Mouse (Mus musculus) heart, embryonic 13.5 days (tissue): Measurements from ENCODE around the gene Gas2. TPM values are rescaled to one million over a fixed set of nuclear protein-coding genes. Genes with fewer than 3 reads are reported as not detected.
A peak's percentile ranks its signal among the peaks of the same experiment; 100 is the strongest.

Experiments
- ATAC-seq: fragments of 200-750 bp; cut with Nextera tagmentation; 2 replicates; pipeline ENCODE4 v1.8.0; 2017; ENCODE audit warnings: moderate TSS enrichment; ENCODE audit not compliant: insufficient number of reproducible peaks, low FRiP score, low TSS enrichment; ENCODE audit errors: extremely low read depth
- H3K27ac ChIP-seq: fragments of 300-500 bp; sonication (generic); replicated peaks from 2 replicates; pipeline ENCODE4 v1.5.1; 2015; ENCODE audit warnings: moderate library complexity, mild to moderate bottlenecking, inconsistent platforms
- H3K27me3 ChIP-seq: fragments of 300-500 bp; sonication (generic); replicated peaks from 2 replicates; pipeline ENCODE4 v1.6.1; 2015; ENCODE audit warnings: mild to moderate bottlenecking, inconsistent platforms
- H3K36me3 ChIP-seq: fragments of 300-500 bp; sonication (generic); 2 replicates; pipeline ENCODE4 v1.6.1; 2015; ENCODE audit warnings: mild to moderate bottlenecking, inconsistent platforms
- H3K4me1 ChIP-seq: fragments of 300-500 bp; sonication (generic); 2 replicates; pipeline ENCODE4 v1.6.1; 2015; ENCODE audit warnings: inconsistent platforms
- H3K4me2 ChIP-seq: fragments of 300-500 bp; sonication (generic); 2 replicates; pipeline ENCODE4 v1.6.1; 2015; ENCODE audit warnings: inconsistent platforms, mild to moderate bottlenecking, moderate library complexity
- H3K4me3 ChIP-seq: fragments of 300-500 bp; sonication (generic); 2 replicates; pipeline ENCODE4 v1.5.1; 2015; ENCODE audit warnings: moderate library complexity, mild to moderate bottlenecking, inconsistent platforms
- H3K9ac ChIP-seq: fragments of 300-500 bp; sonication (generic); 2 replicates; pipeline ENCODE4 v1.6.1; 2015; ENCODE audit warnings: inconsistent platforms, mild to moderate bottlenecking, moderate library complexity
- H3K9me3 ChIP-seq: fragments of 300-500 bp; sonication (generic); 2 replicates; pipeline ENCODE4 v1.6.1; 2016; ENCODE audit warnings: inconsistent platforms
- WGBS: fragments of 180-500 bp; shearing (Covaris S2); methylation state at CpG from one replicate; pipeline ENCODE4 v1.1.7; 2015; ENCODE audit warnings: mixed read lengths; 5-methylcytosine and 5-hydroxymethylcytosine counted together
- polyA plus RNA-seq: library from polyadenylated mRNA; unstranded; fragments of >200 nt; fragmentation: Nextera tagmentation; extraction: Ambion mirVana; gene quantifications from 2 replicates; pipeline ENCODE4 v1.2.1, GENCODE M21; 2015

The Gas2 gene
- polyA plus RNA-seq, 1 experiment from 2014 or later, result 8.7 TPM

DNA sequence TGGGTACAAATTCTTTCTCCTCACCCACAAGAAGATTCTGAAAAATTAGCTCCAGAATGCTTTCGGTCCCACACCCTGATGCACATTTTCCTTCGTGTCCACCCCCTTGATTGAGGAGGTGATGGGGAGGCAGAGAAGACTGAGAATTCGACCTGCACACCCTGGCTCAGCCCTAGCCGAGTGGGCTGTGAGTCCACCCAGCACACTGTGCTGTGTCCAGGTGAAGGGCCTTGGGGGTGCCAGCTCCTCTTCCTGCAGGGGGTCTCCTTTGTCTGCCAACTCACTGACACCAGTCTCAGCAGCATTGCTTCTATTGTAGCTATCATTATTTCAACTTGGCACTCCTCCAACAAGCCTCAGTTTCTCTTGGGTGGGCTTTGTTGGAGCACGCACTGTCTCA lies 111.3 kb downstream of the Gas2 start:
- 71% methylated on average over 5 of the region's 5 CpGs for WGBS
- no peak overlapping the region for H3K4me2 ChIP-seq
- no peak overlapping the region for H3K9ac ChIP-seq
- no peaks in the 10 kb centered on the region for H3K36me3 ChIP-seq
- no peak overlapping the region for H3K4me3 ChIP-seq
- no peak overlapping the region for H3K27ac ChIP-seq
- H3K27me3 ChIP-seq, result peaks cover 8% of the 10 kb centered on the region; the same call in 1 of the 2 replicates
- H3K4me1 ChIP-seq, result no peaks in the 10 kb centered on the region
- ATAC-seq, result no peak
- no peaks in the 10 kb centered on the region for H3K9me3 ChIP-seq

DNA sequence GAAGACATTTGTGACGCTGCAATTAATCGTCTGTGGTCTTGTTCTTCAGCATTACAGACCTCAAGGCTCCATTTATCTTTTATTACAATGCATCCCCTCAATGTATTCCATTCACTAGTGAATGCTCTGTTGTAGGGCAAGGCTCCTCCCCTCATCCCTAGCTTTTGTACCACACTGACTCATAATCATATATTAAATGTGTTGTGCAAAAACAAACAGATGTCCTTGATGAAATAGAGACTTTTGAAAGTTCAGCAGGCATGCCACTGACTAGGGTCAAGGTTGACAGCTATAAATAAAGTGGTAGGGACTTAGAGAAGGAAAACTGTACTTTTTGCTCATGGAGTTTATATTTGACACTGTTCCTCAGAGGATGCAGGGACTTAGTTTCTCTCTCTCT lies 111.7 kb downstream of the Gas2 start:
- 78% methylated on average over 2 of the region's 2 CpGs for WGBS
- H3K4me1 ChIP-seq, result no peaks in the 10 kb centered on the region
- no peaks in the 10 kb centered on the region for H3K36me3 ChIP-seq
- H3K9me3 ChIP-seq, result no peaks in the 10 kb centered on the region
- no peak for ATAC-seq
- no peak overlapping the region for H3K9ac ChIP-seq
- H3K27ac ChIP-seq, result no peak overlapping the region
- peaks cover 8% of the 10 kb centered on the region; the same call in 1 of the 2 replicates for H3K27me3 ChIP-seq
- H3K4me3 ChIP-seq, result no peak overlapping the region
- no peak overlapping the region for H3K4me2 ChIP-seq

DNA sequence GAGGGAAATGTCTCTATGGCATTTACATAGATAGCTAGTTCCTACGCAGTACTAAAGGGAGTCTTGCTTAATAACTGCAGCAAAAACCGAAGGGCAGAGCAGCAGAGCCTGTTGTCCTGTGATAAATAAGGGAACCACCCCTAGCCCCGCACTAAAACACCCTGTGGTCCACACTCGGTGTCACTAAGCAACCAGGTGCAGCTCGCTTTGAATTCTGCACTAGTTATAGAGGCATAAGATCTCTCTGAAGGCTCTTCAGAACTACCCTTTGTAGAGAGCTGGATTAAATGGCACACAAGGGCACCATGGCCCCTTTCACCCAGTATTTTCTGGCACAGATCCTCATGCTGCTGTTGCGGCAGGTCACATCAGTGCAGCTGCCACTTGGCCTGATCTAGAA lies 113.4 kb downstream of the Gas2 start:
- Histone ChIP-seq H3K9me3 (no peaks in the 10 kb centered on the region), H3K27ac (no peak overlapping the region), H3K9ac (no peak overlapping the region), H3K27me3 (peaks cover 14% of the 10 kb centered on the region), H3K36me3 (no peaks in the 10 kb centered on the region), H3K4me2 (no peak overlapping the region), H3K4me3 (no peak overlapping the region), H3K4me1 (no peaks in the 10 kb centered on the region)
- ATAC-seq, result no peak
- 67% methylated on average over 6 of the region's 6 CpGs for WGBS

DNA sequence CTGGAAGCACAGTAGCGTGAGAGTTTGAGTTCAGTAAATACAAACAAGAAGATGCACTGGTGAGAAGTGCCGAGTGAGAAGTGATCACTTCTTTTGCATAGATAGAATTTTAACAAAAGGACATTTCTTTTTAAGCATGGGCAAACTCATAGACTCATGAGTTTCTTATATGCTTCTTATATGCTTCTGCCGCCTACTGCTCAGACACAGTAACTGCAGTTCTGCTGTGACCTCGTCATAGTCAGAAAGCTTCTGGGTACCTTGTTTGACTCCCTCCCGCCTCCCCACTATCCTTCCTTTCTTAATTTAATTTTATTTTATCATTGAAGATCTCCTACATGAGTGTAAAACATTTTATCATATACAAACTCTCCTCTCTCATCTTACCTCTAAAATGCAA lies 117.5 kb downstream of the Gas2 start:
- H3K9me3 ChIP-seq, result no peaks in the 10 kb centered on the region
- 44% methylated on average over 5 of the region's 5 CpGs for WGBS
- no peaks in the 10 kb centered on the region for H3K36me3 ChIP-seq
- no peak overlapping the region for H3K4me2 ChIP-seq
- H3K27me3 ChIP-seq, result peaks cover 14% of the 10 kb centered on the region
- H3K9ac ChIP-seq, result no peak overlapping the region
- H3K27ac ChIP-seq, result no peak overlapping the region
- H3K4me1 ChIP-seq, result peaks cover 21% of the 10 kb centered on the region
- no peak for ATAC-seq
- no peak overlapping the region for H3K4me3 ChIP-seq

DNA sequence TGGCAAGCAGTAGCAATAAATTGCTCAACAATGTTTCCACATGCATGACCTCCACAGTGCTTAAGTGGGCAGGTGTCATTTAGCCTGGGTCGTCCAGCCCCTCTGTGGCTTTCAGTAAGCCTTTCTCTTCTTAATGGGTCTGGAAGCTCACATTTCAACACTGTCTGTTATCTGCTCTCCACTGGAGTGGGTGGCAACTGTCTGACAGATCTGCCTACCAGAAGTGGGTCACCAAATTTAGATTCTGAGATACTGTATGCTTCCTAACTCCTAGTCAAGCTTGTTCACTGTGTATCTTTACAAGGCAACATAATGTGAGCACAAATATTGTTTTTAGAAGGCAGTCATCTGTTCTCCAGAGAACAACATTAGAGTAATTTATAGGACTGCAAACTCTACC lies 120.5 kb downstream of the Gas2 start:
- 6% methylated on average over 1 of the region's 1 CpGs for WGBS
- ATAC-seq, result peak; percentile 42; the same call in 1 of the 2 replicates
- H3K4me2 ChIP-seq, result peak overlapping the region; percentile 47

DNA sequence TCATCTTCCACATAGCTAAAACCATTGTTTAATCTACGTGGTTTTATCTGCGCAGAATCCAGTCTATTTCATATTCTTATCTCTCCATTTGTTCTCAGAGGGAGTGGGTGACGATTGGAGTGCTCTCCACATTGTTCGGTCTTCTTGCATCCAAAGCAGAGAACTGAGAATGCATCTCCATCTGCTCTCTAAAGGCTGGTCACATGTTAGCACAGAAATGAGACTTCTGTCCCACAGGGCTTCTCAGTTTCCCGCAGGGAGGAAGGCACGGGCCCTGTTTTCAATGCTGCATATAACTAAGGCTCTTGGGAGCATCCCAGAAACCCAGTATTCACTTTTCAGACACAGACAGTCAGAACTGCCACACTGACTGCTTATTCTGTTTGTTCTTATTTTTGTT lies 123.9 kb downstream of the Gas2 start:
- WGBS, result 71% methylated on average over 6 of the region's 6 CpGs
- no peak for ATAC-seq
- no peaks in the 10 kb centered on the region for H3K9me3 ChIP-seq

More for the DNA sequence above, 120.5 kb downstream of the Gas2 start:
- Histone ChIP-seq H3K4me1 (peaks cover 21% of the 10 kb centered on the region), H3K36me3 (no peaks in the 10 kb centered on the region), H3K4me3 (no peak overlapping the region), H3K27me3 (peaks cover 23% of the 10 kb centered on the region), H3K9ac (no peak overlapping the region), H3K27ac (peak overlapping the region; percentile 29), H3K9me3 (no peaks in the 10 kb centered on the region)

DNA sequence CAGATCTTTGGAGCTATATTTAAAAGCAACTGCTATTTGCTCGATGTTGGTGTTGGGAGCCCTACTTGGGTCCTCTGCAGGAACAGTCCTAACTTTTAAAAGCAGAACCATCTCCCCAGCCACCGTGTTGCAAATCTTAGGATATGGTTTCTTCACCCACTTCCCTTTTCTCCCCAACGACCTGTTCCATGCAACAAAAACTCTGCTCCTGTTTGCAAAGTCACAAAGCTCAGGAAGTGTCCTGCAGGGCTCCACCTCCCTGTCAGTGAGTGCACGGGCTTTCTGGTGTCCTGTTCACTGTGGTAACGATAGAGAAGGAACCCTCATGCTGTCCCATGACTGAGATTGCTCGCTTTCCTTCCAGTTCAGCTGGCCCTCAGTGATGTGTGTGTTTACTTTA lies 125.1 kb downstream of the Gas2 start:
- no peak for ATAC-seq
- 55% methylated on average over 6 of the region's 6 CpGs for WGBS
- H3K4me3 ChIP-seq, result no peak overlapping the region

More for the DNA sequence above, 123.9 kb downstream of the Gas2 start:
- Histone ChIP-seq H3K36me3 (no peaks in the 10 kb centered on the region), H3K4me3 (no peak overlapping the region), H3K4me2 (no peak overlapping the region), H3K27me3 (peaks cover 12% of the 10 kb centered on the region; the same call in 1 of the 2 replicates), H3K9ac (no peak overlapping the region), H3K4me1 (peaks cover 21% of the 10 kb centered on the region), H3K27ac (no peak overlapping the region)

DNA sequence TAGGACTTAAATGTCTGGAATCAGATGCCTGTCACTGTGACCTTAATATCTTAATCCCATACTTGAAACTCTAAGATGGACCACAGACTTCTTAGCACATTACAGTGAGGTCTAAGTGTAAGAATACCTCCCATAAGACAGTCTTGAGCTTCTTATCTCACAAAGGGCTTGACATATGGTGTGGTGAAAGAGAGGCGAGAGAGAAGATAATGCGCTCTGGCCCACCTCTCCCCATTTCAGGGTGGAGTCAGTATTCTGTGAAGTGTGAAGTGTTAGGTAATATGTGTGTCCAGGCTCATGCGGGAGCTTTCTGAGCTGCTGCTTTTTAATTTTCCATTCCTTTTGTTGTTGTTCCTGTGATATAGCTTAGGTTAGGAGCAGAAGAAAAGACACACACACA lies 129.2 kb downstream of the Gas2 start:
- ATAC-seq, result no peak
- no peak overlapping the region for H3K27ac ChIP-seq

More for the DNA sequence above, 125.1 kb downstream of the Gas2 start:
- peaks cover 9% of the 10 kb centered on the region; the same call in 1 of the 2 replicates for H3K27me3 ChIP-seq
- H3K9me3 ChIP-seq, result no peaks in the 10 kb centered on the region
- no peak overlapping the region for H3K4me2 ChIP-seq
- H3K27ac ChIP-seq, result no peak overlapping the region
- peaks cover 19% of the 10 kb centered on the region for H3K4me1 ChIP-seq
- H3K9ac ChIP-seq, result no peak overlapping the region
- no peaks in the 10 kb centered on the region for H3K36me3 ChIP-seq

DNA sequence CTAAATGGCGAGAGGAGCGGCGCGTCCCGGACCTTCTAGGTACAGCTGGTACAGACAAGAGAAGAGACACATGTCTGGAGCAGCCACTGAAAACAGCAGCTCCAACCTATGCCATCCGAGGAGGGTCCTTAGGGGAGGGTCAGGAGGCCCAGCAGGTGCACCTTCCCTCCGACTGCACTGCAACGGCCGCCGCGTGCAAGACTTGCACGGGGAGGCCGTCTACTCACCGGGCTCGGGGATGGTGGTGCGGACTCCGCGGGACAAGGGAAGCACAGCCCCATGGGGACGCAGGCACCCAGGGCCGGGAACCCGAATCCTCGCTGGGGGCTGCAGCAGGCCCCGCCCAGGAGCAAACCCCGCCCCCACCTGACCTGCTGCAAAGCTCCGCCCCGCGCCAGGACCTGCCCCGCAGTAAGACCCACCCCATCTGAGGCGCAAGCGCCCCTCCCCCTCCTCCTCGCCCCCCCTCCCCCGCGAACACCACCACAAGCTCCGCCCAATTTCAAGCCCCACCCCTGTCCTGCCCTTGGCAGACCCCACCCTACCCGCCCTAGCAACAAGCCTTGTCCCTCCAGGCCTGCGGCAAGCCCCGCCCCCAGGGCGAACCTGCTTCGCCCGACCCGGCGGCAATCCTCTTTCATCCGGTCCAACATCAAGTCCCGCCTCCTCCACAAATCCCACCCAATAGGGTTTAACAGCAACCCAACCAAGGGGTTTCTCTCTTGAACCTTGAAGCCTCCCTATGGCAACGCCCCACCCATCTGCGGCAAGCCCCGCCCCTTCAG lies 143.9 kb downstream of the Gas2 start, which contains the start of gene Svip:
Svip (minus strand) TSS at position 508 of the 785 bp plus-strand sequence.
- H3K27ac ChIP-seq, result peak within 1 kb of the TSS; percentile 69
- peak within 1 kb of the TSS; percentile 75 for H3K4me3 ChIP-seq
- ATAC-seq, result peak; percentile 90
- under 1% methylated on average over 34 of the region's 47 CpGs for WGBS
- peak within 1 kb of the TSS; percentile 79 for H3K9ac ChIP-seq
- H3K4me1 ChIP-seq, result peaks cover 5% of the 10 kb centered on the region; the same call in 1 of the 2 replicates
- no peaks in the 10 kb centered on the region for H3K36me3 ChIP-seq
- H3K27me3 ChIP-seq, result 0 out of 2 replicates have a peak, but pooled peaks cover 4% of the 10 kb centered on the region
- no peaks in the 10 kb centered on the region for H3K9me3 ChIP-seq
- H3K4me2 ChIP-seq, result peak within 1 kb of the TSS; percentile 84

More for the DNA sequence above, 129.2 kb downstream of the Gas2 start:
- Histone ChIP-seq H3K9ac (no peak overlapping the region), H3K36me3 (no peaks in the 10 kb centered on the region), H3K4me1 (0 out of 2 replicates have a peak, but pooled peaks cover 3% of the 10 kb centered on the region), H3K27me3 (no peaks in the 10 kb centered on the region), H3K4me2 (no peak overlapping the region), H3K4me3 (no peak overlapping the region), H3K9me3 (no peaks in the 10 kb centered on the region)
- 26% methylated on average over 3 of the region's 3 CpGs for WGBS

DNA sequence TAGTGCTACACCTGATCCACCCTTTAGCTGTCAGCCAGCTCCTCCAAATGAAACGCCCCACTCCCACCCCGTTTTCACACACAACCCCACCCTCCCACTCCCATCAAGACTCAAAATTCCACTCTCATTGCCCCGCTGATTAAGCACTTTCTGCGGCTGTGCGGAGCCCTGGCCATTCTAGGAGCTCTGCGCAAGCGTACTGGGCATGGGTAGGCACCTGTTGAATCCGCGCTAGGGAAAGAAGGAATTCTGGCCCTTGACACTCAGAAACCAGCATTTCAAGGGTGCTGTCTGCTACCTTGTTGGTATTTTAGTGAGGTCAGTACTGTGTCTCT lies 144.4 kb downstream of the Gas2 start:
- under 1% methylated on average over 9 of the region's 9 CpGs for WGBS

DNA sequence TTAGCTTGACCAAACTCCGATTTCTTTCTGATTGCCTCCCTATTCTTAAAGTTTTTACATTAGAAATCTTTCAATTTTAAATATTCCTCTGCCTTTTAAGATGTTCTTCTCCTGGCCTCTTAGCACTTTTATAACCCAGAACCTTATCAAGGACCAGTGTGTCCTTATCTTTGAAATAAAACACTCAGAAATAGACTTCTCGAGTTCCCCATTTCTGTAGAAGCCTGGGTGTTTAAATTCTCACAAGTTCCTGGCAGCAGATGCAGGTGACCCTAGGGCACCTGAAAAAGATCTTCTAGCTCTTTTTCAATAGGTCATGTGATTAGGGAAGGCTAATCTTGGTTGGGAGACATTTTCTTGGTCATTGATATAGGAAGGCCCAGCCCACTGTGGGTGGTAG lies 145.3 kb downstream of the Gas2 start:
- H3K9me3 ChIP-seq, result no peaks in the 10 kb centered on the region
- WGBS, result 67% methylated on average over 2 of the region's 2 CpGs
- no peak overlapping the region for H3K4me3 ChIP-seq
- no peak overlapping the region for H3K4me2 ChIP-seq
- no peak for ATAC-seq
- peaks cover 5% of the 10 kb centered on the region; the same call in 1 of the 2 replicates for H3K4me1 ChIP-seq
- no peak overlapping the region for H3K9ac ChIP-seq
- 0 out of 2 replicates have a peak, but pooled peaks cover 4% of the 10 kb centered on the region for H3K27me3 ChIP-seq
- no peak overlapping the region for H3K27ac ChIP-seq
- no peaks in the 10 kb centered on the region for H3K36me3 ChIP-seq

More for the DNA sequence above, 144.4 kb downstream of the Gas2 start:
- H3K36me3 ChIP-seq, result no peaks in the 10 kb centered on the region
- H3K9me3 ChIP-seq, result no peaks in the 10 kb centered on the region
- peak overlapping the region; percentile 79 for H3K9ac ChIP-seq
- H3K4me3 ChIP-seq, result peak overlapping the region; percentile 75
- peak overlapping the region; percentile 8; the same call in 1 of the 2 replicates for H3K27ac ChIP-seq
- peak overlapping the region; percentile 84 for H3K4me2 ChIP-seq
- H3K27me3 ChIP-seq, result 0 out of 2 replicates have a peak, but pooled peaks cover 4% of the 10 kb centered on the region
- peaks cover 5% of the 10 kb centered on the region; the same call in 1 of the 2 replicates for H3K4me1 ChIP-seq
- no peak for ATAC-seq
